Mouse (Mus musculus): ENCODE data around the gene Psmb11.
"Not testable (repeated sequence)": the region's sequence is repeated elsewhere in the genome, so short reads cannot be mapped to it uniquely, and the experiment has no call there.

Psmb11 gene

DNA sequence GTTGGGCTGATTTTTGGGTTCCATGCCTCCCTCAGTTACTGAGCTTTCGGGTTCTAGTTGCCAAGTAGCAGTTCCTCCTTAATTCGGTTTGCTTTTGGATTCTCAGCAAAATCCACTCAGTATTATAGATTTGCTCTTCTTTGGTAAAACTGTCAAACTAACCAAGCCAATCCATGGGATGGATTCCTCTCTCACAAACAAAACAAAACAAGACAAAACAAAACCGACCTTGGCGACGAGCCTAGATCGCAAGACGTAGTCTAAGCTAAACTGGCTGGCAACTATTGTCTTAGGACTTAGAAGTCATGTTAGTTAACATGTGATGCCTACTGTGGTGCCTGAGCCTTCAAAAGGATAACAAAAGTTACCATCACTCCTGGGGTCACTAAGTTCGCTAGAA, 17.5 kb upstream of the Psmb11 start:
- no peak for DNase-seq

DNA sequence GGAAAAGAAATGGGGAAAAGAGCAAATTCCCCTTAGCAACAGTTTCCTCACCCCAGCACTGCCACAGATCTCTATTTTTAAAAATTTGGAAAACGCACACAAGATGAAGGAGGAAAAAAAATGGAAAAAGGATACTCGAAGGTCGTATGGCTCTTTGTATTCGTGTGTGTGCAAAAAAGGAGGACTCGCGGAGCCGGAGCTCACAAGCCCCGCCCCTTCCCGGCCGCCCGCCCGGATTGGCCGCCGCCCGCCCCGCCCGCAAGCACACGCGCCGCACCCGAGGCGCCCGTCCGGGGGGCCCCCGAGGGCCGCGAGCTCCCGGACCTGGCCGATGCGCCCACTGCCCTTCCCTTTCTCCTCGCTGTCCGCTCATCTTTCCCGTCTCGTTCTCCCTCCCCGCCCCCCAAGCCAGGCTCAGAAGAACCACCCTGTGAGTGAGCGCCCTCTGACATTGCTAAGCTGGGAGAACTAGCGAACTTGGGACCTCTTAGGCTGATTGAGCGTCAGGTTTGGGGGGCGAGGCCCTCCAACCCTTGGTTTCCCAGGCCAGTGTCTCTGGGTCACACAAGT, 15.4 kb upstream of the Psmb11 start, which contains the start of gene 4931414P19Rik:
Gene 4931414P19Rik, minus strand, starts transcription at position 242 of the 570 bp plus-strand sequence.
- DNase-seq, result peak; percentile 65

DNA sequence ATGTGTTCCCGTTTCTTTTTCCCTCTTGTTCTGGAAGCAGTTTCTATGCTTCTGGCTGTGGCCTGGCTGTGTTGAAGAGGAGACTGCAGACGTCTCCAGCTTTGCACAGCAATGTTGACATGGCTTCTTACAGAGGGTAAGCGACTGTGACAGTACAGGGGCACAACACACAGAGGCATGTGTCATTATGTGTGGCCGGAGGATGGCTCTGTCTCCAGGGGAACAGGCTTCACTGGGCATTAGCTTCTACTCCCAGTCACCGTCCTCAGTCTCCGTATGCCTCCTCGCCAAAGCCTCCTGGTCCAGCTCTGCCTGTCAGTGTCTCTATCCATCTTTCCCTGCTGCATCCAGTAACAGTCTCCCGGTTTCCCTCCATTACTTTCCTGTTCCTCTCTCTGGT, 14.0 kb upstream of the Psmb11 start:
- DNase-seq, result no peak

DNA sequence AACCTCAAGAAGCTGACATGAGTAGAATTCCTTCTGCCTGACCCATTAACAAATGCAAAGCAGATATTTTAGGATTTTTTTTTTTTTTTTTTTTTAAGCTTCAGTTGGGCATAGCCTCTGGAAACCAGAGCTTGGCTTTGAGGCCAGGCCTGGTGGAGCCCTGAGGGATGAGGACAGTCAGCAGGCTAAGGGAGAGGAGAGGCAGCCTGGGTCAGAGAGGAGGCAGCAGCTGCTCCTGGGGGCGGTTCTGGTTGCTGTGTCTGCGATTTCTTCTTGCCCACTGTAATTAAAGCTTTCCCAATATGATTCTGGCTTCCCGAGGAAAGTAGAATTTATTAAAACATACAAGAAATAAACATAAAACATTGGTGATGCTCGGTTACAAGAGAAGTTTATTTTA, 12.0 kb upstream of the Psmb11 start:
- no peak for DNase-seq

DNA sequence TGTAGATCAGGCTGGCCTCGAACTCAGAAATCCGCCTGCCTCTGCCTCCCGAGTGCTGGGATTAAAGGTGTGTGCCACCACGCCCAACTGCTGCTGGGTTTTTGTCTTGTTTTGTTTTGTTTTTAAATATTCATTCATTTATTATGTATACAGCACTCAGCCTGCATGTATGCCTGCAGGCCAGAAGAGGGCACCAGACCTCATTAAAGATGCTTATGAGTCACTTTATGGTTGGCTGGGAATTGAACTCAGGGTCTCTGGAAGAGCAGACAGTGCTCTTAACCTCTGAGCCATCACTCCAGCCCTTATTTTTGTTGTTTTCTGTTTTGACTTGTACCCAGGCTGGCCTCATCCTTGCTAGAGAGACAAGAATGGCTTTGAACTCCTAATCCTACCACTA, 11.3 kb upstream of the Psmb11 start:
- DNase-seq, result no peak

DNA sequence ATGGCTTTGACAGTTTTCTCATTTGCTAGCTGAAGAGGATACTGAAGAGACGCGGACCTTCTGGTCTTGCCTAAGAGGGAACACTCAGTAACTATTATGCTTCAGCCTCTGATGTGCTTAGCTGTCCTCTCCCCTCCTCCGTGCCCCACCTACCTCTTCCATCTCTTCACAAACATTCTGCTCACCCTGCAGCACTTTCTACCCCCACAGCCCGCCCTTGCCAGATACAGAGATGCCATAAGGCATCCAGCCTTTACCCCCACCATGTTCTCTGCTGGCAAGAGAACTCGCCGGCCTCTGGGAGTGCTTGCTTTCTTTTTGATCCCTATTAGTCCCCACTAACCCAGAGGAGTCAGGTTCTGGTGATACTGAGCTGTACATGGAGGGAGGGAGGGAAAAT, 10.6 kb upstream of the Psmb11 start:
- DNase-seq, result no peak

DNA sequence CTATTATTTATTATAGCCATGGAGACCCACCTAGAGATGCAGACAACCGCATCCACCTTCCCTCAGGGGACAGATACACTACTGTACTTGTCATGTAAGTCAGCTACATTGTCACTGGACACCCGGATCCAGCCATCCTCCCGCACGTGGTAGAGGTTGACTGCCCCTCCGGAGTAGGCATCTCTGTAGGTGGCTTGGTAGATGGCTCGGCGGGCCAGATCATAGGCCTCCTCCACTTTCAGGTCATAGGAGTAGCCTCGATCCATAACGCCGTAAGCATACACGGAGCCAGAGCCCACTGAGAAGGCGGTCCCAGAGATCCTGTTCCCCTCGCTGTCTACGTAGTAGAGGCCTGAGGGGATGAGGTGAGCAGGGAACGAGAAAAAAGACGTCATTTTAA, 7.1 kb upstream of the Psmb11 start:
- not testable (repeated sequence) for DNase-seq

DNA sequence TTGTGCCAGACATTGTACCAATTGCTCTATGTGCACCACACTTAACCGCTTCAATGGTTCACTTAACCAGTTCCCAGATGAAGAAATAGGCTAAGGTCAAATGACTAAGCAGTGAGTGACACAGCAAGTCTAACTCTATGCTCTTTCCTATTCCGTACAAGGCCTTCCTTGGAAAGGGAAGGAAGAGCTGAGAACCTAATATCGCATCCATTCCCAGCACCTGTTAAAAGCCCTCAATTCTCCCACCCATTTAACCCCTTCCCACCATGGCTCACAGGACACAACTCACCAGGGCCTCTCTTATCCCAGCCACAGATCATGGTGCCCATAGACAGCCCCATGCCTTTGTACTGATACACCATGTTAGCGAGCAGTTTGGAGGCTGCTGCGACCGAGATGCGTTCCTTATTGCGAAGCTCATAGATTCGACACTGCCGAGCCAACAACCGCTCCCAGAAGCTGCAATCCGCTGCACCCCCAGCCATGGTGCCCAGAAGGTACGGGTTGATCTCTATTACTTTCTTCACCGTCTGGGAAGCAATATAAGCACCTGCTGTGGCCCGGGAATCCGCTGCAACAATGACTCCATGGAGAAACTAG, 4.9 kb upstream of the Psmb11 start:
- DNase-seq, result no peak

DNA sequence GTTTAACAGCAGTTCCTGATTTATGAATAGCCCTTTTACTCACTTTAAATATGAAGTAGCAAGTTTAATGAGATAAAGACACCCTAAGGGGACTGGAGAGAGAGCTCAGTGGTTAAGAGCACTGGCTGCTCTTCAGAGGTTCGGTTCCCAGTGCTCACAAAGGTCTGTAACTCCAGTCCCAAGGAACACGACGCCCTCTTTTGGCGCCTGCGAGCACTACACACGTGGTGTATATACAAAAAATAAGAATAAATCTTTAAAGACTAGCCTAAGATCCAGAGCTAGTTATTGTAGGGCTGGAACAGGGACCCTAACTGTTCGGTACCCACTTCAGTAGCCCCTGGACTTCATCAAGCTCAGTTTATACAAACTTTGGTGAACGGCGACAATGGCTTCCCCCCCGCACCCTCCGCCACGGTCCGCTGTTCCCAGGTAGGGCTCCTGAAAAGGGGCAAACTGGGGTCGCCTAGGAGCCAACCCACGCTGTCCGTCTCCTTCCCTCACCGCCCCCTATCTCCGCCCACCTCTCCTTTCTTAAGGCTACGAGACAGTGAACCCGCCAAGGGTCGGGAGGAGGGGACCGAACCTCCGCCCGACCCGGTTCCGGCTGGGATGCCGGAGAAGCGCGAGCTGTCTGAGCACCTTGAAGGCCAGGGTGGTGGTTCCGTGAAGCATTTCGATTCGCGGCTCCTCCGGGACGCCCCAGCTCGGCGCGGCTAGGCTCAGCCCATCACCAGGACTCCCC, 3.9 kb upstream of the Psmb11 start:
- no peak for DNase-seq

DNA sequence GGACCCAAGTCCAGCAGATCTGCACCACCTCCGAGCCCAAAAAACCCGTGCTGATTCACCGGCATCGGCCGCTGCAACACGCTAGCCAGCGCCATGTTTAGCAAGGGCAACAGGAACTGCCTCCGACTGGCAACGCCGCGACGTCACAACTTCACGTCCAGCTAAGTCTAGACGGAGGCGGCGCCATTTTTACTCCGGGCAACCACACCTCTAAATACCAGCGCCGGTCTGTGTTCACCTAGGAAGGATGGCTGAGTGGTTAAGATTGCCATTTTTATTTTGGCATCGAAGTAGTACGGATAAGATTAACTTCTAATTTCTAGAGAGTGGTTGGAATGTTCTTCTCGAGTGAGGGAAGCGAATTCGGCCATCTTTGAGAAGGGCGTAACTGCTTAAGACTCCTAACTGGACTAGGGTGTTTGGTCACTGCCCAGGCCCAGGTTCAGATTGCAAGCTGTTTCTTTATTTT, 3.3 kb upstream of the Psmb11 start, which contains the start of gene Psmb5:
Gene Psmb5, minus strand, starts transcription at position 126 of the 469 bp plus-strand sequence.
- peak; percentile 91 for DNase-seq

DNA sequence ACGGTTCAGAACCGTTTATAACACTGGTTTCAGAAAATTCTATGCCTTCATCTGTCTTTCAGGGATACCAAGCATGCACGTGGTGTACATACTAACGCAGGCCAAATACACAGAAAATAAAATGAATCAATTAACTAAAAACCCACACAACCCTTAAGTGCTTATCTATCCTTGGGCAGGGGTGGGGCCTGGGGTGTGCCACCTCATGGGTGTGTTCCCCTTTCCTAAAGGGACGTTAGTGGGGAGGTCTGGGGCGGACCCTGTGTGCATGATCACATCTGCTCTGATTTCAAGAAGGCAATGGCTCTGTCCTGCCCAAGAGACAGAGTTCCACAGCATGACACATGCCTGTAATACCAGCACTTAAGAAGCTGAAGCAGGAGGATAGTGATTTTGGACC, 2.1 kb downstream of the Psmb11 start:
- no peak for DNase-seq

DNA sequence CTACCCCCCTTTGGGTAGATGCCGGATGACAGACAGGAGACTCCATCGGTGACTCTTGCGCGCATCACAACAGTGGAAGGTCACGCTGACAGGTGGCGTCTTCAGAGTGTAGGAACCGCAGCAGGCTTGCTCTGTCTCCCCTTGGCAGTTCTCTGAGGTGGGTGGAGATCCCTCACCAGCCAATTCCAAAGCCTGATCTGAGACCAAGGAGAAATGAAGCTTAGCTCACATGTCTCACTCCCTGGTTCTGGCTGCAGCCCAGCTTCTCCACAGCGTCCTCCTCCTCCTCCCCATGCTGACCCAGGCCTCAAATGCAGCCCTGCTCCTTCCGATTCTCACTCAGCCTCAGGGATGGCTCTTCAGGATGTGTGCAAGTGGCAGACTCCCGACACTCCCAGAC, 3.7 kb downstream of the Psmb11 start:
- no peak for DNase-seq

DNA sequence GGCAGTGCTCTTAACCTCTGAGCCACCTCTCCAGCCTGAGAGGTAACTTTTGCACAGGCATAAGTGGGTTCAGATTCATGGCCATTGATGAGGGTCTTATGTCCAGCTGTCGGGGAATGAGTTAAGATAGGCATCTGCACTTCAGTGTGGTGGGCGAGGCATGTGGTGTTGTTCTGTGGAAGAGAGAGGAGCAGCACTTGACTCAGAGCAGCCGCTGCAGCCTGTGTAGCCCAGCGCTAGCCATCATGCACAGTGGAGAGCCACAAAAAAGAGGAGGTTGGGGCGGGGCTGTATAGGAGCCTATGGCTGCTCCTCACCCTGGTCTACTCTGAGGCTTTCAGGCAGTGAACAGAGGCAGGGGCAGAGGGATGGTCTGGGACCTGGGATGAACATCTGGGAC, 6.9 kb downstream of the Psmb11 start:
- DNase-seq, result no peak

DNA sequence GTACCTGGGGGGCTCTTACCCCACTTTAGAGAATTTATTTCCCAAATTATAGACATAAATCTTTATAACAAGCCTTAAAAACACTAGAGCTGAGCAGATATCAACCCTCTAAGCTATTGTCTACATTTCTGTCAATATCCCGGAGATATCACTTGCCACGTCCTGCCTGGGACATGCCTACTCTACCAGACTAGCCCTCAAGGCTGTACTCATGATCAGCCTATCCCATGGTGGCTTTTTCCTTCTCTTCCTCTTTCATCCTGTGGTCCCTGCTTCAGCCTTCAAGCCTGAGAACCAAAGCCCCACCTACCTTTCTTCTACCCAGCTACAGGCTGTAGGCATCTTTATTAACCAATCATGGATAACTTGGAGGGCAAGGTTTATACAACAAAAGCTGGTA, 8.6 kb downstream of the Psmb11 start:
- no peak for DNase-seq

DNA sequence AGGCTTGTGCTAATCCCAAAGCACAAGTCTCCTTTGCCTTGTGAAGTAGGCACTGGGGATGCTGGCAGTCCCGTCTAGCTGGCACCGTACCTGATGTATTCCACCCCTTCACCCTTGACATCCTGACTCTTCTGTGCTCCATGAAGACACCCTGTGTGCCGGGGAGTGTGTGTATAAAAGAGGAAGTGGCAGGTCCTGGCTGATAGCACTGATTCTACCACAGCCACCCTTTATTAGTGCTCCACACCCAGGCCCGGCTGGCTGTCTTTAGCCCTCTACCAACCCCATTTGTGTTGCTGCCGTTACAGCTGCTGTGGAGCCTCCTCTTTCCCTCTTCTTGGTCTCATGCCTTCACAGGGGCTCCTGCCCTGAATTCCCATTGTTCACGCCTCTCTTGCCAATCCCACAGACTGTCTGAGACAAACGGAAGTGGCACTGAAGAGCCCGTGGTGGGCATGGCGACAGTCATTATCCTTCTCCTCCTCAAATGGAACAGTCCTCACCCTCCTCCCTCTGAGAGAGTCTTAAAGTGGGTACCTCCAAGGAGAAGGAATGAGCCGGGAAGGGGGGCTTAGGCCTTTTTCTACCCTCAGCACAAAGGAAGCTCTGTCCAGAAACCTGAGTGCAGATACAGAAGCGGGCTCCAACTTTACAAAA, 9.5 kb downstream of the Psmb11 start:
- DNase-seq, result no peak

DNA sequence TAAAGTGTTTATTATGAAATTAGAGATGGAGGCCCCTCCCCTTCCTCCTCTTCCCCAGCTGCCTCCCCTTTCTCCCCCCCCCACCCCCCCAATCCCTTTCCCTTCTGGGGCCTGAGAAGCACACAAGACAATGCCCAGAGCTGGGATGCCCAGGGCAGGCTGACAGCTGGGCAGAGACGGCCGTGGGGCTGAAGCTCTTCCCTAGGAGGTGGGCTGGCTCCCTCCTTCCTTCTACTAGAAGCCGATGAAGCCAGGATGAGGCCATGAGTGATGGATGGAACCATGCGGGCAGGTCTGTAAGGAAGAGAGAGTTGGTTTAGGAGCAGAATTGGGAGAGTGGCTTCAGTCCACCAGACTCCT, 10.0 kb downstream of the Psmb11 start:
- DNase-seq, result no peak

DNA sequence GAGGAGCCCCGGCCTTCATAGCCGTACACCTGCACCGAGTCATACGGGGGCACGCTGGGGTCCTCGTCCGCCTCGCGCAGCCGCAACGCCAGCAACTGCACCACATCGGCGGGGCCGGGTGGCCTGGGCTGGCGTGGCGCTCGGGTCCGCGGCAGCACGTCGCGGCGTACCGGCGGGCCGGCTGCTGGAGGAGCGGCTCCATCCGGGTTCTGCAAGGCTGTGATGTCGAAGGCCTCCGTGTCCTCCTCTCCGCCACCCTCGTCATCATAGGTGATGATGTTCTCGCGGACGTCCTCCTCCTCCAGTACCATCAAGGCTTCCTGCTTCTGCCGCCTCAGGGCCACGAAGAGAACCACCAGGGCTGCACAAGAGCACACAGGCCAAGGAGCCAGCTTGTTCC, 11.0 kb downstream of the Psmb11 start:
- DNase-seq, result no peak

DNA sequence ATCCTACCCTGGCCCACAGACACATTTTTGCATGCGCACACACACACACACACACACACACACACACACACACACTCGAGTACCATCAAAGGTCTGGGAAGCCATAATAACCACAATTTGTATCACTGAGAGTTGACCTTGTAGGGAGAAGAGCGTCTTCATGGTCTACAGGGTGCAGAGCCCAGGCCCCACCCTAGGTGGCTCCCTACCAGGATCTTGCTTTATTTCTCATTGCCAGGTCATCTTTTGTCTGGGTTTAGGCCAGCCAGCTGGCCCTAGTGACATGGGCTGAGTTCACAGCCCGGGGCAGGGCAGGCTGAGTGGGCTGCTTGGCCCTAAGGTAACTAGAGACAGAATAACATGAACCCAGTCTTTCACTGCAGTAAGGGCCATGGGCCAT, 12.9 kb downstream of the Psmb11 start:
- DNase-seq, result no peak

DNA sequence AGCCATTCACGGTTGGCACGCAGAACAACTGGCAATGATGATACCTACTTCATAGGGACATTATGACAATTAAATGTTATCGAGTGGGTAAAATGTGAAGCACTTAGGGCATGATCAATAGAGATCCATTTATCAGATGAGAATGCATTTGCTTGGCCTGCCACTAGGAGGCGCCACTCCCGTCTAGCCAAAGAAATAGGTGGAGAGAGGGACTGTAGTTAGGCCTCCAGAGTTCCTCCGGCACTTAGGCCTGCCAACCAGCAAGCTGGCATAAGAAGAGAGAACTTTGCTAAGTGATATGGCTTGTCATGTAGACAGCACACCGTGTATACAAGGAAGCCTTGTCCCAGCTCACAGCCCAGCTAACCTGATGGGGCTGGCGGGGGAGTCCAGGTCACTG, 15.7 kb downstream of the Psmb11 start:
- no peak for DNase-seq

DNA sequence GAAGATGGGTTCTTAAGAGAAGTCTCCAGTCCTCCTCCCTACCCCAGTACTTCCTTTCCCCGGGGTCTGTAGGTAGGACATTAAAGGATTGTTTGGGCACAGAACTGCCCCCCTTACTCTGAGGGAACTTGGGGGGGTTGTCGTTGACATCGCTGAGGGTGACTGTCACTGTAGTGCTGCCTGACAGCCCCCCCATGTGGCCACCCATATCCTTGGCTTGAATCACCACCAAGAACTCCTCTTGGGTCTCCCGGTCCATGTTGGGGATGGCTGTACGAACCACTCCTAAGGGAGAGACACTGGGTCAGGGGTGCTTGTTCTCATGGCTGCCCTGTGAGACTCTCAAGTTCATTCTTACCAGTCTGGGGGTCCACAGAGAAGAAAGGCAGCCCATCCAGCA, 17.0 kb downstream of the Psmb11 start:
- DNase-seq, result no peak

DNA sequence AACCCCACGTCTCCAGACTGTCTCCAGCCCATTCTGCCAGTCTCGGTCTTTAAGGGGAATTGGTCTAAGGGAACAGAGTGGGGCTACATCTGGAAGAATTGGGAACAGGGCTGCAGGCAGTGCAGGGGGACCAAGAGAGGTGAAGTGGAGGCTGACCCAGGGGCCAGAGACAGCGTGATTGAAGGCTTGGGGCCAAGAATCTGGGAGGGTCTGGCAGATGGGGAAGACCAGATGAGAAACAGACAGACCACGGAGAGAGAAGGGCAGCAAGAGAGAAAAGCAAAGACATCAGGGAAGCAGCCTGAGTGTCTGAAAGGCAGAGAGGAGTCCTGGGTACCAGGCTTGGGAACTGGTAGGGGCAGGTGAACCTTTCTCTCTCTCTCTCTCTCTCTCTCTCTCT, 18.9 kb downstream of the Psmb11 start:
- DNase-seq, result no peak

DNA sequence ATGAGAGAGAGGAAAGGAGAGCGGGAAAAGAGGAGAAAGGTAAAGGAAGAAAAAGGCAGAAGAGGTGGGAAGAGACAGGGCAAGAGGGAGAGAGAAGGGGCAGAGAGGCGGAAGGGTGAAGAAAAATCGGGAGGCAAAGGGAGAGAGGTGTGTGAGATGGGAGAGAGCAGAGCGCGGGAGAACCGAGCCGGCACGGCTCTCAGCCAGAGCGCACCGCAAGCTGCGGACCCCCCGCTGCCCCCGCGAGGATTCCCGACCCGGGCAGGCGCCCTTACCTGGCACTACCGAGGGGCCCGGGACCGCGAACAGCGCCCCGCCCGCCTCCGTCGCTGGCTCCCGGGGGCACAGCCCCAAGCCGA, 19.7 kb downstream of the Psmb11 start, which contains the start of gene Gm17606:
Gene Gm17606, plus strand, starts transcription at position 7 of the 359 bp plus-strand sequence.
- no peak for DNase-seq

DNA sequence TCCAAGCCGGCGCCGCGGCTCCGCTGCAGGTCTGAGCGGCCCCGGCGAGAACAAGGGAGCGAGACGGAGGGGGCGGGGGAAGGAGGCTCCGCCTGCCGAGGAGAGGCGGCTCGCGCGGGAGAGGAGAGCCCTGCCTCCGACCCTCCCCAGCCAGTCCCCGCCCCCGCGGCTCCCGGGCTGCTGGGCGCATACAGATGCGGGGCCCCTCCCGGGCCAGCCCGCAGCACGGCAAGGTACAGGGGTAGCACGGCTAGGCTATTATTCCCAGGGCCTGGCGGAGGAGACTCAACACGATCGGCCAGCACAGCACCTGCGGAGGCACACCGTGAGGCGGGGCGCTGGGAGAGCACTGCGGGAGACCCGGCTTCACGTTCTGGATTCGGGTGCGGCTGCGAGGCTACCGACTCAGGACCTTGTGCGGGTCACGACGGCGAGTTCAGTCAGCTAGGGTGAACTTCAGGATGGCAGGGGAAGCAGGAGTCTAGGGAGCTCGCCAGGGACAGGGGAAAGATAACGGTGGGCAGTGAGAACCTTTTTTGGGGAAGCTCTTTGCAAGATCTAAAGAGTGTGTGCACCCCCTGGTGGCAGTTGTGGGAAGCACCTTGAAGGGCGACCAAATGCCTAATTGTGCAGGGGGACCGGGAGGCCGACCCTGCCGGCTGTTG, 20.2 kb downstream of the Psmb11 start, which contains the start of gene Cdh24:
Gene Cdh24, minus strand, starts transcription at position 60 of the 665 bp plus-strand sequence.
- DNase-seq, result peak; percentile 87

Measured in kidney, adult 11 months (tissue).